Mouse (Mus musculus) ZHBTc4 (cell line): ENCODE data around the gene Lrp6.

Experiments used
- DNase-seq: peaks from one replicate; pipeline ENCODE4 v3.0.0-alpha.2; 2011; ENCODE audit warnings: low read depth, low spot score

The Lrp6 gene

DNA sequence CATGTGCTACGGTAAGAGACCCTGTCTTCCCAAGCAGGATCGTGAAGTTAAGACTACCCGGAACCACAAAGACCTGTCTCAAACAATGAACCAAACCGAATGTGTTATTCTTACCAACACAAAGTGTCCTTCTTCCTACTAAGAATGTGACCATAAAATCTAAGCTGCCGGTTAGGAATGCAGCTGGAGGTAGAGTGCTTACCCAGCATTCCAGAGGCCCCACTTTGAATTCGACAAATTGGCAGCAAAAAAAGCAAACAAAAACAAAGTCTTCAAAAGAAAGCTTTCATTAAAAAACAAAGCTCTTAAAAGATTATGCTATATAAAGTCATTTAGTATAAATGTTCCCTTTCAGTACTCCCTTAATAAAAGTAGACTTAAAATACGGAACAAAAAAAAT lies 31.6 kb downstream of the Lrp6 start:
- peak; percentile 29 for DNase-seq

DNA sequence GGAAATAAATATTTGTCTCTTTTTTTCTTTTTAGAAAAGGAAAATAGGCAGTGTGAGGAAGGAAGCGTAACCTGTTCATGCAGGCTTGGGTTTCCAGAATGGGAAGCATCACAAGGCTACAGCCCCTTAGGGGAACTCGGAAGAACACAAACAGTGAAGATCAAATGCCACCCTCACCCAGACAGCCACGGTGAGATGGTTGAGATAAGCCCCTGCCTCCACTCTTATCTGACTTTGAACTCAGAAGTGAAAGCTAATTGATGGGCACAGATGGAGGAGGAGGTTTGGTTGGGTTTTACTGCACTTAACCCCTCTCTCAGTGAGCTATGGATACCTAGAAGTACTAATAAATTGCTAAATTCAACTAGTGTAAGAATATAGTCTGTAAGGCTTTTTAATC lies 33.7 kb downstream of the Lrp6 start:
- DNase-seq = no peak

DNA sequence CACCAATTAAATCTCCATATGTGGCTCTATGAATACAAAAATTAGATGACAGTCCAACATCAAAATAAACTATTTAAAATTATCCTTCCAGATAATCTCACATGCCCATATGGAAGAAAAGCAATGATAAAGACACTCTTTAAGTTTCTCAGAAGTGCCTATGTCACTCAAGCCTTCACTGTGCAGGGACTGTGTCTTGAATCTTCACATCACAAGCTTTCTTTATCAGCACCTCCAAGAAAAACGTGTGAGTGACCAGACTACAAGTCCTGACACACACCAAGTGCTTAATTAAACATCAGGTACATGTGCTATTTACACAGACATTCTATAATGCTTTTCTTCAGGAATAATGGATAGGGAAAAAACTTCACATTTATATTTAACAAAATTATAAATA lies 34.8 kb downstream of the Lrp6 start:
- no peak for DNase-seq

- no peak for DNase-seq
Observed at GRCm38 (mm10) chr6:134529340-134529739, 37.4 kb downstream of the Lrp6 start.

DNA sequence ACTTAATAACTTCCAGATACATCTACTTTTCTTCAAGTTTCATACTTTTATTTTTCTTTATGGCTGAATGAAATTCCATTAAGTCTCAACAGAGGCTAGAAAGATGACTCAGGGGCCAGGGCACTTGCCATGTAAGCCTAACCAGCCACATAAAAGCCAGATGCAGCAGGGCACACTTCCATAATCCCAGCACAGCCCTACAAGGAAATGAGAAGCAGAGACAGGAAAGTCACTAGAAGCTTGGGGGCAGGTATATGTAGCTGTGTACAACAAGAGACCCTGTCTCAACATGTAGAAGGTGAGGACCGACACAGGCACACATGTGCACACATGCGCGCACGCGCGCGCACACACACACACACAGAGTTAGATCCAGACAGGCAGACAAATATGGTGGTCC lies 38.4 kb downstream of the Lrp6 start:
- DNase-seq = no peak

DNA sequence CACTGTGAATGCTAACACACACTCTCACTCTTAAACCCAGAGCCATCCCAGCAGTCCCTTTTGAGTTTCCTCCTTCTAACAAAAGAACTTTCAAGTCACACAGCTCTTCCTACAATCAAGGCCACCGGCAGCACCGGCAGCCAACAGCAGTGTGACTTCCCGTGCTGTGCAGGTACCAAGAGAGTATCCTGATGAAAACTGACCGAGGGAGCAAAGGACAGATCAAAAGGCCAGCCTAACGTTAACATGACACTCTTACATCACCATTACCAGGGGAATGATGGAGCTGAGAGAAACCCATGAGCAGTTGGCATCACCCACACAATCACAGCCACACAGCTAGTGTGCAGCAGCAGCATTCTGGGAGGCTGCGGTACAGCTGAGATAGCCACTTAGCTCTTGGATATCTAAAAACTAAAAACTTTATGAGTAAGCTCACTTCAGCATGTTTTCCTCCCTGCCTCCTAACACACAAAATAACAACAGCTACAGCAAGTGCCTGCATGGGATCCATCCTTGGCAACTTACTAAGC lies 39.1 kb downstream of the Lrp6 start:
- DNase-seq = no peak

- DNase-seq = no peak
Observed at GRCm38 (mm10) chr6:134526821-134527595, 39.8 kb downstream of the Lrp6 start.

DNA sequence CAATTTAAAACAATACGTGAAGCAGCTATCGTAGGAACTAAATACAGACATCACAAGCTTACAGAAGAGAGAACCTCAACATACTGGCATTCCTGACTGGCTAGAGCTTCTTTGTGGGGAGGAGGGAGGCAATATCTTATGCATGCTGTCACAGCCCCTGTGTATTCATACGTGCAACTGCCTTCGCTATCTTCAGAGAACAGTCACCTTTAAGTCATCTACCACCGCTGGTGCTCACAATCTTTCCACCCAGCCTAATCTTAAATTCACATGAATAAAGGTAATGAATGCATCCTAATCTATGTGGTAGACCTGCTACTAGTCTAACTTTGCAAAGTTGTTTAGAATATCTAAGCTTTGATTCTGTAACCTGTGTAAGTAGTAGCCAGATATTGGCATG lies 40.5 kb downstream of the Lrp6 start:
- no peak for DNase-seq

- no peak for DNase-seq
Observed at GRCm38 (mm10) chr6:134521411-134521810, 45.4 kb downstream of the Lrp6 start.

DNA sequence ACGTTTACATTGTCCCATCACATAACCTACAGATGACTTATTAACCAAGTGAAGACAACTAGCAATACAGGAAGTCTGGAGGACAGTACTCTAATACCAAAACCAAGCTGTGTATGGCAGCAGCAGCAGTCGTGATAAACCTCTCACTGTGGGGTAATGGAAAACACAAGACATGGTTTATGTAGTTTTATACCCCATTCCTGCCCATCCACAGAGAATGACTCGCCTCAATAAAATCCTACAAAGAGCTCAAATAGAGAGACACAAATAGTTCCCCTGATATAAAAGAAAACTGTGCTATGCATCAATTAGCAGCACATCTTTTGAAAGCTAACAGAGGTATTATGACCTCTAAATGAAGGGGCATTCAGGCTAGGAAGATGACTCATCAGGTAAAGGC lies 45.9 kb downstream of the Lrp6 start:
- no peak for DNase-seq

- no peak for DNase-seq
Observed at GRCm38 (mm10) chr6:134518450-134518849, 48.3 kb downstream of the Lrp6 start.

DNA sequence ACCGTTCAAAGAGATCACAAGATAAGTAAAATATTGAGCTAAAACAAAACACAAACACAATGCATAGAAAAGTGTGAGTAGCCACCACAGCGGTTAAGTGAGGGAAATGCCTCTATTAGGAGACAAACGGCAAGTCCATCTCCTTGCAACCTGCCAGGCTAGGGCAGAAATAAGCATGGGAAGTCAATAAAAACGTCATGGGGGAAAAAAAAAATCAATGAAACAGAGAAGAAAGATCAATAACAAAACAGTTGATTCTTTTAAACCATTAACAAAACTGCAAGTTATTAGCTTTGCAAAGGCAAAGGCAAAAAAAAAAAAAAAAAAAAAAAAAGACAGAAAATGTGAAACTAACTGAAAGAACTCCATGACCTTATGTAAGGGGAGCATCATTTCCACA lies 49.6 kb downstream of the Lrp6 start:
- no peak for DNase-seq

DNA sequence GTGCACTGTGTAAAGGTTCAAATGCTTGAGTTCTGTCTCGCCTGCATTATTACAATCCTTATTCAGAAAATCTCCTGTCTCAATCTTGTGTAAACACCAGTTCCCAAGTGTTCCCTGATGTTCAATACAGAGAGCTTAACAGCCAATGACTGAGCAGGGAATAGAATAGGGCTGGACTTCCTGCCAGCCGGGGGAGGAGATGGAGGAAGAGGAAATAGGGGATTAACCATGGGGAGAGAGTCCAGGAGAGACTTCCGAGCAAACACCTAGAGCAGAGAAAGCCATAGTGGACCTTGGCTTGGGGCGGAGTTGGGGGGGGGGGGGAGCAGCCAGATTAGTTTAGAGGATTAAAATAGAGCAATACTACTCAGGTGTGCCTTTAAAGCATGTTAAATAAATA lies 51.3 kb downstream of the Lrp6 start:
- peak; percentile 49 for DNase-seq

- DNase-seq = no peak
Observed at GRCm38 (mm10) chr6:134513896-134514510, 52.8 kb downstream of the Lrp6 start.

DNA sequence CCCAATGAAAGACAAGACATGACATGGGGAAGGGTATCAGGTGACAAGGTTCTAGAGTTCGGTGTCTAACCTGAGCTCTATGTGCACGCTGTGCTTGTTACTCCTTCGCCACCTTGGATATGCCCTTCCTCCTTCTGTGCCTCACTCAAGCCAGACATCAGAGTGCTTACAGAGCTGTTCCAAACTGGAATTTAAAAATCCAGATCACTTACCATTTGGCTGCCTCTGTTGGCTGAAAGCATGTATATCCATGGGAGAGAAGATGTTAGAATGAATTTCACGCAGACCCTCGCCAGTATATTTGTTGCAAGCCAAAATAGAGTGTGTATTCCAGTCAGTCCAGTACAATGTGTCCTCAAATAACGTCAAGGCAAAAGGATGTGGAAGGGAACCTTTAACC lies 53.8 kb downstream of the Lrp6 start:
- DNase-seq = no peak

GRCm38 (mm10) chr6:134512478-134512877 lies 54.3 kb downstream of the Lrp6 start:
- no peak for DNase-seq

- no peak for DNase-seq
Observed at GRCm38 (mm10) chr6:134511118-134511517, 55.6 kb downstream of the Lrp6 start.

DNA sequence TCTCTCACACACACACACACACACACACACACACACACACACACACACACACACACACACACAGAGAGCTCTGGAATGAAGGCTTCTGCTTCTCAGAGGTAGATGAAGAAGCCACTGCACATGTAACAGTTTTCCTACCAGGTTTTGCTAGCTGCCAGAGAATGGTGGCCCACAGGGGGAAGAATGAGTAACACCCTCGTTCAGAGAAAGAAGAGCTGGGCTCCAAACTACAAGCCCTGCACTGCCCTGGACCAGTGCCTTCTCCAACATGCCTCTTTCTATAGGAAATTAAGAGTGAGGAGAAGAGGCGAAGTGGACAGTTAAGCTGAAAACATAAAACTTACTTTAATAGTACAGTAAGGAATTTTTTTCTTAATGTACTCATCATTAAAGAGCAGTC lies 56.5 kb downstream of the Lrp6 start:
- DNase-seq = no peak

- no peak for DNase-seq
Observed at GRCm38 (mm10) chr6:134509731-134510226, 57.0 kb downstream of the Lrp6 start.

DNA sequence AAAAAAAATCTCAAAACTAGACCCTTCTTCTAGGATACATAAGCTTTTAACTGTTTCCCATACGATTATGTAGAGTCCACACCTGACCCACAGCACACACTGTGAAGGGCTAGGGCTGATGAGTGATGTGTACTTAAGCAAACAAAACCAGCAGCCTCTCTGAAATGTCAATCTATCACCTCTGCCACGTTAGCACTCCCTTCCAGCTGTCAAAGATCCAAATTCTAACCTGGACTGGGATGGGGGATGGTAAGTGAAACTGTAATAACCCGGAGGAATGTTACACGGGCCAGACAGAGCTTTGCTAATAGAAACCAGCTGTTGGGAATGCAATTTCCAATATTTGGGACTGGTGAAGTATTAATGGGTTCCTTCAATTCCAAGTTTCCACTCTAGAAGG lies 61.9 kb downstream of the Lrp6 start:
- no peak for DNase-seq

- DNase-seq = no peak
Observed at GRCm38 (mm10) chr6:134502335-134502734, 64.4 kb downstream of the Lrp6 start.

GRCm38 (mm10) chr6:134500381-134501162 lies 66.2 kb downstream of the Lrp6 start:
- DNase-seq = no peak
